Mouse (Mus musculus) lung, embryonic 14.5 days (tissue): ENCODE results near the gene Popdc2. TPM values are rescaled to one million over a fixed set of nuclear protein-coding genes. Genes with fewer than 3 reads are reported as not detected.

Experiments used
- ATAC-seq: fragments of 200-750 bp; cut with Nextera tagmentation; 2 replicates; pipeline ENCODE4 v1.8.0; 2017; ENCODE audit warnings: mild to moderate bottlenecking, moderate TSS enrichment, moderate library complexity; ENCODE audit not compliant: insufficient read depth
- DNase-seq: peaks from one replicate; pipeline ENCODE4 v3.0.0-alpha.2; 2015
- H3K27ac ChIP-seq: fragments of 300-500 bp; sonication (generic); 2 replicates; pipeline ENCODE4 v1.5.1; 2014; ENCODE audit warnings: low read depth, mild to moderate bottlenecking, moderate library complexity
- H3K27me3 ChIP-seq: fragments of 300-500 bp; sonication (generic); 2 replicates; pipeline ENCODE4 v1.6.1; 2014; ENCODE audit warnings: low read length, control low read depth; ENCODE audit not compliant: insufficient read depth
- H3K36me3 ChIP-seq: fragments of 300-500 bp; sonication (generic); 2 replicates; pipeline ENCODE4 v1.6.1; 2014; ENCODE audit warnings: control low read depth; ENCODE audit not compliant: insufficient read depth
- H3K4me1 ChIP-seq: fragments of 300-500 bp; sonication (generic); 2 replicates; pipeline ENCODE4 v1.6.1; 2014; ENCODE audit warnings: antibody characterized with exemption, control low read depth; ENCODE audit not compliant: insufficient read depth
- H3K4me2 ChIP-seq: fragments of 300-500 bp; sonication (generic); 2 replicates; pipeline ENCODE4 v1.6.1; 2014; ENCODE audit warnings: mild to moderate bottlenecking
- H3K4me3 ChIP-seq: fragments of 300-500 bp; sonication (generic); 2 replicates; pipeline ENCODE4 v1.5.1; 2014; ENCODE audit warnings: low read depth, low read length
- H3K9ac ChIP-seq: fragments of 300-500 bp; sonication (generic); 2 replicates; pipeline ENCODE4 v1.6.1; 2014
- H3K9me3 ChIP-seq: fragments of 300-500 bp; sonication (generic); 2 replicates; pipeline ENCODE4 v1.6.1; 2016; ENCODE audit warnings: low read depth, low read length, control low read depth
- CTCF ChIP-seq: IDR thresholded peaks from 2 replicates; pipeline ENCODE4 v1.5.1; 2016; ENCODE audit warnings: antibody characterized with exemption, low read depth
- WGBS: fragments of 180-500 bp; shearing (Covaris S2); extraction: QIAGEN DNeasy Blood & Tissue Kit; methylation state at CpG from one replicate; pipeline ENCODE4 v1.1.7; 2014; 5-methylcytosine and 5-hydroxymethylcytosine counted together
- polyA plus RNA-seq: library from polyadenylated mRNA; unstranded; fragments of >200 nt; fragmentation: Nextera tagmentation; extraction: Ambion mirVana; gene quantifications from 2 replicates; pipeline ENCODE4 v1.2.1, GENCODE M21; 2014

Popdc2 gene
- polyA plus RNA-seq, 1 experiment from 2014 or later, result 1.0 TPM

DNA sequence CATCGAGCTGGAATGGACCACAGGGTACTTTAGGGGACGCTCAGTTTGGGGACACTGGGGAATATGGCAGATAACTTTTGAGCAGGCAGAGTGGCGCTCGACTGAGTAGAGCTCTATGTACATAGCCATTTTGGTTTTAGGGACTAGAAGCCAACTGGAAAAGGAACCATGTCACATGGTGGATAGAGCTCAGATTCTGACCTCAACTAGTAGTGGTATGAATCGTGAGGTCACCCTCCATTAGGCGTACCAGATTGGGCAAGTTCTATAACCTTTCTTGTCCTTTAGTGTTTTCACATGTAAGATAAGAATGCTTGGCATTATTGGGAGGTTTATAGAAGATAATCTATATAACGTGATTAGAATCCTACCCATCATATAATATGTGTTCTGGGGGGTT lies 28.3 kb downstream of the Popdc2 start:
- H3K27ac ChIP-seq, result no peak overlapping the region
- no peaks in the 10 kb centered on the region for H3K4me1 ChIP-seq
- DNase-seq (no peak), ATAC-seq (no peak)
- H3K4me3 ChIP-seq, result no peak overlapping the region
- H3K9me3 ChIP-seq, result no peaks in the 10 kb centered on the region
- 84% methylated on average over 7 of the region's 7 CpGs for WGBS
- H3K27me3 ChIP-seq, result no peaks in the 10 kb centered on the region
- no peak overlapping the region for H3K4me2 ChIP-seq
- H3K36me3 ChIP-seq, result no peaks in the 10 kb centered on the region
- no peak overlapping the region for H3K9ac ChIP-seq
- no peak for TF ChIP-seq CTCF

DNA sequence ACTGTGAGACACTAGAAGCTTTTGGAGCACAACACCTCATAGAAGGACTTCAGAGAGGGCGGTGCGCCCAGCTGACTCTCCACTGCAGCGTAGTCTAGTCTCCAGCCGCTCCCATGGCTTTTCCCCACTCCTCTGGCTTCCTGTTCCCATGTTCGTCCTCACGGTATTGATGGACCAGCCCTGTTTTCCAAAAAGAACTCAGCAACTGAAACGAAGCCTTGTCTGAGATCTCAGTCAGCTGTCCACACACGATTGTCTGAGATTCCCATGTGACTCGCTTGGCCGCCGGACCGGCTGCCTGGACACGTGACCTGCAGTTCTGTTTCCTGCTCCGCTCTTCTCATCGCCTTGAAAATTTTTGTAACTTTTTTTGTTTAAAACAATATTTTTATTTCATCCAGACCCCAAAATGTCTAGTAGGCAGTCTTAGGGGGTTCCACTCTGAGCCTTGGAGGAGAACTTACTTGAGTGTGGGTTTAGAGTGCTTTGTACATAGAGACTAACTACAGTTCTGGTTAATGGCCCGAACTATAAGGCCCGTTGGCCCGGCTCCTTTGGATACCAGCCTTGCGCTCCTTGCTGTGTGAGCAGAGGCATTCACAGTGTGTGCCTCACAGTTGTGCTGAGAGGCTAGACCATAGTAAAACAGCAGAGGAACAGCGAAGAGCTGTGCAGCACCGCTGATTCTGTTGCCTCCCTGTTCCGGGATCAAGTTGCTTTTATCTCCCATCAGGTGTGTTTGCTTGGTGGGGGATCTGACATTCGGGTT lies 30.3 kb downstream of the Popdc2 start:
- Histone ChIP-seq H3K9me3 (no peaks in the 10 kb centered on the region), H3K4me2 (0 out of 2 replicates have a peak overlapping the region, but pooled peaks have one; percentile 12), H3K27me3 (no peaks in the 10 kb centered on the region), H3K9ac (no peak overlapping the region), H3K4me3 (no peak overlapping the region), H3K4me1 (no peaks in the 10 kb centered on the region), H3K27ac (no peak overlapping the region), H3K36me3 (no peaks in the 10 kb centered on the region)
- ATAC-seq, result no peak
- WGBS, result 66% methylated on average over 23 of the region's 23 CpGs
- no peak for TF ChIP-seq CTCF
- no peak for DNase-seq

DNA sequence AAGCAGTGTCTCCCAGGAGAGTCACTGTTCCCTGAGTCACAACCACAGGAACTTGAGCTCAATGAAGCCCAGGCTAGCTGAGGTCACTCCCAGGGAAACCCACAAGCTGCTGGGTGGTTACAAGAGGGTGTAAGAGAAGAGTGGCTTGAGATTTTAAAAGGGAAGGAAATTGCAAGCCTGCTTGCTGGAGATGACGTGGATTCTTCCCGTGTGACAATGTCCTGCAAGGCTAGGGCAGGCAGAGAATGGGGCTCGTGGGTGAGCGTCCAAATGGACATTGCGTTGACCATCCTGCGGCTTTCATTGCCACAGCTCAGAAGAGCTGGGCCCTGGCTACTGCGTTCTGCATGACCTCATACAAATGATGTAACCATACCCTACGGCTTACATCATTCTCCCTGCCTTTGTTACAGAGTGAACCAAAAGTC lies 32.2 kb downstream of the Popdc2 start:
- TF ChIP-seq CTCF, result no peak
- no peak overlapping the region for H3K9ac ChIP-seq
- peaks cover under 1% of the 10 kb centered on the region; the same call in 1 of the 2 replicates for H3K4me1 ChIP-seq
- H3K27ac ChIP-seq, result no peak overlapping the region
- no peaks in the 10 kb centered on the region for H3K27me3 ChIP-seq
- H3K9me3 ChIP-seq, result no peaks in the 10 kb centered on the region
- H3K4me3 ChIP-seq, result no peak overlapping the region
- no peaks in the 10 kb centered on the region for H3K36me3 ChIP-seq
- no peak for ATAC-seq
- H3K4me2 ChIP-seq, result no peak overlapping the region
- DNase-seq, result no peak
- WGBS, result 85% methylated on average over 8 of the region's 8 CpGs

DNA sequence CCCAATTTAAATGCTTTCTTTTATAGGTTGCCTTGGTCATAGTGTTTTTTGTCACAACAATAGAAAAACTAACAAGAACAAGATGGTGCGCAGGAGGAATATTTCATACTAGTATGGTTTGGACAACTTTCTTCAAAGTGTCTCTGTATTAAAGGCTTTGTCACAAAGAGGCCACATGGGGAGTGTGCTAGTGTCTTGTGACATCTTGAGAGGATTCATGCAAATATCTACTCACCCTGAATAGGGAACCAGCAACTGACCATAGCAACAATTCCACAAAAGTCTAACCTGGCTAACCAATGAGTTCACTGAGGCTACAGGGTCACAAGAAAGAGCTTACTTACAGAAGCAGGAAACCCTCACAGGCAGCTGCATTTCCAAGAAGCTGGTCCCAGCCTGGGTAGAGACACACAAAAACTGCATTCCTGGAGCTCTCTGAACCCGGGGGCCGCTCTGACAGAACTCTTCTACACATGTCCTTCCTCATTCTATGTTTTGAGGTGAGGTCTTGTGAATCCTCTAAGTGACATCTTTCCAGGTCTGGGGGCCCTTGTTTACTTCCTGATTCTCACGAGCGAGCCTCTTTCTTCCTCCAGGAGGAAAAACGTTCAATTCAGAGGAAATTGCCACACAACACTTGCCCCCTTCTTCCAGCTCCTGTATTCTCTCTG lies 33.2 kb downstream of the Popdc2 start:
- DNase-seq (no peak), ATAC-seq (no peak)
- TF ChIP-seq CTCF, result no peak
- Histone ChIP-seq H3K4me1 (peaks cover 9% of the 10 kb centered on the region; the same call in 1 of the 2 replicates), H3K9ac (no peak overlapping the region), H3K36me3 (no peaks in the 10 kb centered on the region), H3K4me3 (no peak overlapping the region), H3K27ac (no peak overlapping the region), H3K9me3 (no peaks in the 10 kb centered on the region), H3K4me2 (no peak overlapping the region), H3K27me3 (no peaks in the 10 kb centered on the region)
- WGBS, result 43% methylated on average over 6 of the region's 6 CpGs

DNA sequence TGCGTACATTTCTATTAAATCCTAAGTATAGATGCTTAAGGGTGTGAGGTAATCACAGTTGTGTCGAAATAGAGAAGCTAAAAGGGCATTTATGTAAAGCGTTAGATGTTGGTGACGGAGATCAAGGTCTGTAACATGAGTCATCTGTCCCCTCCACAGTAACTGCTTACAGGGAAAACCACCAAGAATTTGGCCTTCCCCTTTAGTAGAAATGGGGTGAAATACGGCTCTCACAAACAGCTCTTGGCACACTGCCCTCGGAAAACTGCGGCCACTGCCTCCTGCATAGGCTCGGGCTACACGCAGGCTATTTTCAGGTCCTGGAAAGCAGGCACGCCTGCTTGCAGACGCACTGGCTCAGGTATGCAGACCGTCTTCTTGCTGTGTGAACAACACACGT lies 34.1 kb downstream of the Popdc2 start:
- Histone ChIP-seq H3K9me3 (no peaks in the 10 kb centered on the region), H3K4me2 (peak overlapping the region; percentile 36), H3K4me3 (no peak overlapping the region), H3K4me1 (peaks cover 9% of the 10 kb centered on the region; the same call in 1 of the 2 replicates), H3K27me3 (no peaks in the 10 kb centered on the region), H3K9ac (no peak overlapping the region), H3K36me3 (no peaks in the 10 kb centered on the region), H3K27ac (no peak overlapping the region)
- no peak for TF ChIP-seq CTCF
- WGBS, result 27% methylated on average over 13 of the region's 13 CpGs
- DNase-seq (peak; percentile 91), ATAC-seq (peak; percentile 58; the same call in 1 of the 2 replicates)

DNA sequence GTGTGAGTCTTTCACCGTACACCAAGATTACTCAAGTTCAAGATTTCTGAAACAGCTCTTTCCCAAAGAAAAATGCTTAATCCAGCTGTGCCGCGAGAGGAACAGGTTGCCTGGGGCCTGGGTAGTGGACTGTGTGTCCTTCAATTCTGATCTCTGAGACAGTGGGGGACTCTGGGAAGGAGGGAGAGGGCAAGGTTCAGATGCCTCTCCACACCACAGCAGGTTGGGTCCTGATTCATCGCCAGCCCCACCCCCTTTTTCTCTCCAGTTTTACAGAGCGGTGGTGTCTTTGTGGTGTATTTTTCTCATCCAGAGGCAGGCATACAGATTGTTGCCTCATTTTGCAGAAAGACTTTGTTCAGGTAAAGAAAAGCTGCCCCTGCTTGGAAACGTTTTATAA lies 36.3 kb downstream of the Popdc2 start:
- DNase-seq (no peak), ATAC-seq (no peak)
- Histone ChIP-seq H3K27me3 (no peaks in the 10 kb centered on the region), H3K9me3 (no peaks in the 10 kb centered on the region), H3K4me2 (no peak overlapping the region), H3K27ac (no peak overlapping the region), H3K4me1 (peaks cover 9% of the 10 kb centered on the region; the same call in 1 of the 2 replicates), H3K36me3 (no peaks in the 10 kb centered on the region), H3K9ac (no peak overlapping the region), H3K4me3 (no peak overlapping the region)
- TF ChIP-seq CTCF, result no peak
- 91% methylated on average over 6 of the region's 6 CpGs for WGBS

DNA sequence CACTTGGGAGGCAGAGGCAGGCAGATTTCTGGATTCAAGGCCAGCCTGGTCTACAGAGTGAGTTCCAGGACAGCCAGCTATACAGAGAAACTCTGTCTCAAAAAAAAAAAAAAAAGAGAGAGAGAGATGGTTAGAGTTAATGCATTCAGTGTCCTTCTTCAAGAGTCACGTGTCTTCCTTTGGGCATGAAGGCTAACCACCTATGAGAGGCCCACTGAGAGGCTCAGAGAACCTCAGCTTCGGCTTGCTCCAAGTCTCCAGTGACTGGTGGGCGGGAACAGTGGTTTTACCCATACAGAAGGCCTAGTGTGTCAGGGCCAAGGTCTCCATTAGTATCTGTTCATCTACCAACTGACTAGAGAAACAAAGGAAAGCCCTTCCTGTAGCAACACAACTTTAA lies 37.1 kb downstream of the Popdc2 start:
- Histone ChIP-seq H3K36me3 (no peaks in the 10 kb centered on the region), H3K27ac (peak overlapping the region; percentile 21; the same call in 1 of the 2 replicates), H3K9ac (no peak overlapping the region), H3K4me1 (peaks cover 9% of the 10 kb centered on the region; the same call in 1 of the 2 replicates), H3K27me3 (no peaks in the 10 kb centered on the region), H3K4me3 (no peak overlapping the region), H3K4me2 (no peak overlapping the region; the same call in 1 of the 2 replicates), H3K9me3 (no peaks in the 10 kb centered on the region)
- WGBS, result 70% methylated on average over 3 of the region's 3 CpGs
- no peak for TF ChIP-seq CTCF
- DNase-seq (no peak), ATAC-seq (peak; percentile 9; the same call in 1 of the 2 replicates)
